Mouse (Mus musculus) layer of hippocampus, adult 2 months (tissue): Measurements from ENCODE around the gene Fam43b. TPM values are rescaled to one million over a fixed set of nuclear protein-coding genes. Genes with fewer than 3 reads are reported as not detected.

Experiments
- DNase-seq, 2 experiments: peaks; one replicate each; pipeline ENCODE4 v3.0.0; 2022; ENCODE audit warnings: low spot score in 2 of 2
- H3K27ac ChIP-seq: fragments of 200-600 bp; 2 replicates; pipeline ENCODE4 v1.8.1; 2022
- H3K4me3 ChIP-seq: fragments of 200-600 bp; 2 replicates; pipeline ENCODE4 v1.8.1; 2022; ENCODE audit warnings: mild to moderate bottlenecking
- CTCF ChIP-seq: fragments of 200-600 bp; conservative IDR thresholded peaks from 2 replicates; pipeline ENCODE4 v1.8.1; 2022; ENCODE audit warnings: antibody characterized with exemption, mild to moderate bottlenecking, moderate library complexity
- total RNA-seq, 2 experiments: library from RNA; stranded (reverse); gene quantifications; 2 replicates each; pipeline ENCODE4 v1.2.3; 2021

Fam43b gene
- total RNA-seq, 2 experiments from 2014 or later, result 26.5 to 33.1 TPM

DNA sequence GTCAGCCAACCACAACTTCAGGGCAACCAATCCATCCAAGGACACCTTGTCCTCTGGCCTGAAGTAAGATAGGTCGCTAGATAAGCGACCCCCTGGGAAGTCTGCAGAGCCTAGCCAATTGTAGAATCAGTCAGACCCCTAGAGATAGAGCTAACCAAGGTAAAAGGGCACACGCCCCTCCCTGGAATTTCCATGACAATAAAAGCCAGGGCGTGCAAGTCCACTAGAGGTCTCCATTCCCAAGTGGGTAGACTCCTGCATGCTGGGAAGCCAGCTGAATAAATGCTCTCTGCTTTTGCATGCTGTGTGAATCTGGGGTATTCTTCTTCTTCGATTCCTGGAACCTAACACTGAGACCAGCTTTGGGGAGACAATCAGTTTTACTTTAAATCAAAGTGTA lies 20.1 kb upstream of the Fam43b start:
- H3K4me3 ChIP-seq, result no peak overlapping the region
- H3K27ac ChIP-seq, result peak overlapping the region; percentile 75; the same call in 1 of the 2 replicates
- no peak for DNase-seq
- peak; percentile 58 for TF ChIP-seq CTCF

DNA sequence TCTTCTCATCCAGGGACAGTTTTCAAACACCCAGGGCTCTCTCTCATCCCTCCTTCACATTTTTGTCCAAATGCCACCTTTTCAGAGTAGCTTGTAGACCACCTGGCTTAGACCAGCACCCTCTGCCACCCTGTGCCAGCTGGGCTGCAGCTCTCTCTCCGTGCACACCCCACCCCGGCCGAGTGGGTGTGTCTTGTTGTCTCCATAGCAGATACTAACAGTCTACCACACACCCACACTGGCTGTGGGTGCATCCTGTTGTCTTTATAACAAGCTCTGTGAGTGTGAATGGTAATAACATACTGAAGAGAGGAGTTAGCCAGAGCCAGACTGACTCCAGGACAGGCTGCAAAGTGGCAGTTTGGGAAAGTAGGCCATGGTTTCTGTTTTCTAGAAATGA lies 19.7 kb upstream of the Fam43b start:
- DNase-seq, result peak; percentile 48 to 50
- peak overlapping the region; percentile 75 for H3K27ac ChIP-seq

DNA sequence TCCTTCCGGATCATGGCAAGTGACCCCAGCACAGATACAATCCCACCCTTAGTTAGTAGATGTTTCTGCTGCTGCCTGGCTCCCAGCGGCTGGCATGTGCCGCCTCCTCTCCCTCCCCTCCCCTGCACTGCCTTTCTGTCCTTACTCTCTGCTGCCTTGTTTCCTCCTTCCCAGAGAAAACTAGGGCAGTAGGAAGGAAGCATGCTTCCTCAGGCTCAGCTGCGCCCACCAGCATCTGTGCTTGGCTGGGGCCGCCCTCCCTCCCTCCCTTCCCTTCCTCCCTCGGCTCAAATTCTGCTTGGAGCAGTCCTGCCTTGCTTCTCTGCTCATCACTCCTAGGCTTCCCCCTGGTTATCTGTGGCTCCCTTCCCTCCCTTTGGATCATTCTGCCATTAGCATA lies 18.4 kb upstream of the Fam43b start:
- DNase-seq, result peak; percentile 35 to 72
- Histone ChIP-seq H3K4me3 (no peak overlapping the region), H3K27ac (peak overlapping the region; percentile 75)
- TF ChIP-seq CTCF, result no peak

More for the DNA sequence above, 19.7 kb upstream of the Fam43b start:
- no peak overlapping the region for H3K4me3 ChIP-seq
- no peak for TF ChIP-seq CTCF

DNA sequence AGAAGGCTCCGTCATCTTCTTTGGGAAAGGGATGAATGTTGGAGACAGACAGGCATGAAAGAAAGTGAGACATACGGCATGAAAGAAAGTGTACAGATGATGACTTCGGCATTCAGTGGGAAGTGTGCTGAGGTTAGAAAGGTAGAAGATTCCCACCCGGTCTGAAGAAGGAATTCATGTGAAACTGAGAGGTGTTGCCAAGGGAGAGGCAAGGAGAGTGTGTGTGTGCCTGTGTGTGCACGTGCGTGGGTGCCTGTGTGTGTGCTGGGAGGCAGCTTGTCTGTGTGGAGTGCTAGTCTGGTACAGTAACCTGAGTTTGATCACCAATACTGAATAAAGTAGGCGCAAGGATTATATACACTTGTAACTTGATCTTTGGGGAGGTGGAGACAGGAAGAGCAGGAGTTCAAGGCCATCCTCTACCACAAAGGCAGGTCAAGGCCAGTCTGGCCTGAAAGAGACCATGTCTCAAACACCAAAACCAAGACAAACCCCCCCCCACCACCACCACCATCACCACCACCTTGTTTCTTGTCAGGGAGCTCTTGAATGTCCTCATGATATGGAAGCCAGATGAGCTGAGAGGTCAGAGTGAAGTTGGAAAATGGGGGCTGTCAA lies 15.3 kb upstream of the Fam43b start:
- H3K4me3 ChIP-seq, result no peak overlapping the region
- no peak overlapping the region for H3K27ac ChIP-seq
- no peak for DNase-seq
- TF ChIP-seq CTCF, result no peak

DNA sequence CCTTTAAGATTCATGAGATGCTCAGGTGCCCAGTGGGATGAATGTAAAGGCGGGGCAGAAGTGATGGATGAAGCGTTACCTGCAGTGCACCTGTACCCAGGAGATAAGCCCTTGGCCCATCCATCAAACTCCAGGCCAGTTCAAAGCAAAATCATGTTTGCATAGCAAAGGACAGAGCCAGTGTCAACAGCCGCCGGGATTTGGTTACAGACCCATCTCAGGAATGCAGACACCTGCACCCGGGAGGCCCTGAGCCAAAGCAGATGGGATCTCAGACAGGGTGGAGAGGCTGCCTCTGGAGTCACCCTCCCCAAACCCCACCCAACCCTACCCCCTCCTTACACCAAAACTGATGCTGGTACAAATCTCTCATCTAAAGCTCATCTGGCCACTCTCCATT lies 14.7 kb upstream of the Fam43b start:
- Histone ChIP-seq H3K27ac (no peak overlapping the region), H3K4me3 (no peak overlapping the region)
- DNase-seq, result no peak
- no peak for TF ChIP-seq CTCF

DNA sequence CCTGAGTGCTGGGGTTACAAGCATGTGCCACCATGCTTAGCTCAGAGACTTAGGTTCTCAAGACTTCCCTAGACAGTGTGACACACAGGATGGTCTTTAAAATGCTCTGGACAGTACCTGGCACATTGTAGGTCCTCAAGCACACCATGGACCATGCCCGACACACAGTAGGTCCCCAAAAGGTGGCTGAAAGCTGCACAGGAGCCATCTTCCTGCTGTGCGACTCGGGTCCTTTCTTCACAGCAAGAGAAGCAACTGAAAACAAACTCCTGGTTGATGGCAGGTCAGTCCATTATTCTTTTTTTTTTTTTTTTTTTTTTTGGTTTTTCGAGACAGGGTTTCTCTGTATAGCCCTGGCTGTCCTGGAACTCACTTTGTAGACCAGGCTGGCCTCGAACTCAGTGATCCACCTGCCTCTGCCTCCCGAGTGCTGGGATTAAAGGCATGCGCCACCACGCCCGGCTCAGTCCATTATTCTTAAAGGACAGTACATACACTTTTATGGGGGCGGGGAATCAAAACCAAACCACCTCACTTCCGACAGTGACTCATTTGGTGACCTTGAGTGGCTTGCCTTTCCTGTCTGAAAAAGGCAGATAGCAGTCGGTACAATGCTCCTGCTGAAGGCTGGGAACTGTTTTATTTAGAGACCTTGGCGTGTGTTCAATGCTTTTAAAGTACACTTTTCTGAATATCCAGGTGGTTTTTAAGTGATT lies 11.3 kb upstream of the Fam43b start:
- Histone ChIP-seq H3K4me3 (no peak overlapping the region), H3K27ac (no peak overlapping the region)
- no peak for TF ChIP-seq CTCF
- DNase-seq, result no peak

DNA sequence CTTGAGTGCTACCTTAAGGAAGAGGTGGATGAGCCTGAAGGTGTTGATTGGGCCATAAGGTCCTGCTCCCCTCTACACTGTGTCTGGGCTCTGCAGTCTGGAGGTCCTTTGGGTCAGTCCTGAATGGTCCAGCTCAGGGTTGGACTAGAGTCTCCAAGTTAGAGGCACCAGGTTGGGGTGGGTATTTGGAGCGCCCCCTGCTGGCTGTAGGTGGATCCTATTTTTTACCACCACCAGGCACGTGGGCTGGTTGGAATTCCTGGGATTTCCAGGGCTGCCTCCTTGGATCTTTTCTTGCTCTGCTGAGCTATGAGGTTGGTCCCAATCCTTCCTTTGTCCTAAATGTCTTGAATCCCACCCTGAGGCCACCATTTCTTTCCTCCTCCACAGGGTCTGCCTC lies 8.5 kb upstream of the Fam43b start:
- no peak overlapping the region for H3K27ac ChIP-seq
- H3K4me3 ChIP-seq, result no peak overlapping the region
- TF ChIP-seq CTCF, result peak; percentile 88
- no peak for DNase-seq

DNA sequence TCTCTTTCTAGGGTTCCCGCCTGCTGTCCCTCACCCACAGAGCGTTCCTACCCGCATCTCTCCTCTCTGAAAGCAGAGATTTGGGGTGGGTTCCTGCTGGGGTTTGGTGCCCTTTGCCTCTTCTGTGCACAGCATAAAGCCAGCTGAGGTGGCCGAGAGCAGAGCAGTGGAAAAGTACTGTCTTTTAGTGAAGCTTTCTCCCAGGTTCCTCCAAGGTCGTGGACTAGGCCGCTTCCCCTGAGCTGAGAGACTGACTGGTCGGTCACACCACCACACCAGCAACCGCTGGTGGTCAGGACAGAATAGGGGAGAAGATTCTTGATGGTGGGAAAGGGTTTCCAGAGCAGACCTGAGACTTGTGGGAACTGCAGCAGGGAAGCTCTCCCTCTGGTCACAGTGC lies 383 bp upstream of the Fam43b start:
- Histone ChIP-seq H3K27ac (peak overlapping the region; percentile 91), H3K4me3 (peak overlapping the region; percentile 78)
- no peak for TF ChIP-seq CTCF
- no peak for DNase-seq

DNA sequence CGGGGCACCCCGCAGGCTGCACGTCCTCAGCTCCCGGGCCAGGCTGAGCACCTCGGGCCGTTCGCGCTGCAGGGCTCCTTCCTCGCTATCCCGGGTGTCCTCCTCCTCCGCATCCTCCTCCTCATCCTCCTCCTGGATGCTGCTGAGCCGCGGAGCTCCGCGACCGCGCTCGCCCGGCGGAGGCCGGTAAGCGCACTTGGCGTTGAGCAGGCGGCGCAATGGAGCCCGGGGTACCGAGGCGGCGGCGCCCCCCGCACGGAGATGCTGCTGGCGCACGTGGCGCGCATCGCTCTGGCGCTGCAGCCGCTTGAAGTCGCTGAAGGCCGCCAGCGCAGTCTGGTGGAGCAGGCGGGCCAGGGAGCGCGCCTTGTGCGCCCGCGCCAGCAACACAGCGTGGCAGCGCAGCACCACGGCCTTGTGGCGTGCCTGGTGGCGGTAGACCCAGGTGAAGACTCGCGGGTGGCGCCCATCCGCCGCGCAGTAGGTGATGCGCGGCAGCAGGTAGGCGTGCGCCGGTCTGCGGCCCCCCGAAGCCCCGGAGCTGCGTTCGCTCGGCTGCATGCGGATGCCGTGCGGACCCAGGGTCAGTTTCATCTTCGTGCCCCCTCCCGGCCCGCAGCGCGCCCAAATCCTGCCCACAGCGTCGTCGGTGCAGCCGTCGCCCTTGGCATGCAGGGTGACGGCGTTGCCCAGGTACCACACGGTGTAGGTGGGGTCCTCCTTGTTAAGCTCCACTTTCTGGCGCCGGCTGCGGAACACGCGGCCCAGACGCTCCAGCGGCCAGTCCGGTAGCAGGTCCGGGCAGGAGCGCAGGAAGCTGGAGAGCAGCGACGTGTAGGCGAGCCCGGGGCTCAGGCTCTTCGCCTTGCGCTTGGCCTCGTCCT lies 999 bp downstream of the Fam43b start:
- no peak for TF ChIP-seq CTCF
- peak; percentile 46 to 53 for DNase-seq
- Histone ChIP-seq H3K27ac (peak overlapping the region; percentile 91), H3K4me3 (peak overlapping the region; percentile 78)

DNA sequence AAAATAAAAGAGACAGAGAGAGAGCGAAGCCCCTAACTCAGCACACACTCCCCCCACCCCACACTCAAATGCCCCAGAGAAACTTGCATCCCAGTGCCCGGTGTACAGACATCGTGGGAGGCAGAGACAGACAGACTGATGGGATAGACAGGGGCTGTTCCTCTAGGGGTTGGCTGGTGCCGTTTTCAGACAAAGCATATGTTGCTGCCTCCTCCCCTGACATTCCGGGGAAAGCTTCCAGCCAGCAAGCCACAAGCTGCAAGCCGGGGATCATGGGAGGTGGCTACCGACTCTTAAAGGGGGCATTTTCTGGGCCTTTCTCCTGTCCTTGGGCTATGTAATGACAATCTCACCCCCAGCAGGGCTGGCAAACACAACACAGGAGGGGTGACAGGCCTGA lies 2.6 kb downstream of the Fam43b start:
- no peak for TF ChIP-seq CTCF
- peak overlapping the region; percentile 78 for H3K4me3 ChIP-seq
- no peak for DNase-seq
- H3K27ac ChIP-seq, result peak overlapping the region; percentile 91; the same call in 1 of the 2 replicates

DNA sequence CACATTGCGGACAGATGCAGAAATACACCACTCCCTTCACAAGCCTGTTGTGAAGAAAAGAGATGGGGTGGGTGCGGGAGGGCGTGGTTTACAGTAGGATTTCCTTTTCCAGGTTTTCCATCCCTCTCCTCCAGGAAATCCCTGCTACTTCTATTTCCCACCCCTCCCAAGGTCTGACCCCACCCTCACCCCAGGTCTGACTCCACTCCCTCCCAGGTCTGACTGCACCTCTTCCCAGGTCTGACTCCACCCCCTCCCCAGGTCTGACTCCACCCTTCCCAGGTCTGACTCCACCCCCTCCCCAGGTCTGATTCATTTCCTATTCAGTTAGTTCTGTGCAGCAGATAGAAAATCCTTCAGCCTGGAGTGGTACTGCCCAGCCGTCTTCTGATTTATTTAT lies 12.5 kb downstream of the Fam43b start:
- no peak for TF ChIP-seq CTCF
- no peak for DNase-seq
- Histone ChIP-seq H3K4me3 (no peak overlapping the region), H3K27ac (no peak overlapping the region)

DNA sequence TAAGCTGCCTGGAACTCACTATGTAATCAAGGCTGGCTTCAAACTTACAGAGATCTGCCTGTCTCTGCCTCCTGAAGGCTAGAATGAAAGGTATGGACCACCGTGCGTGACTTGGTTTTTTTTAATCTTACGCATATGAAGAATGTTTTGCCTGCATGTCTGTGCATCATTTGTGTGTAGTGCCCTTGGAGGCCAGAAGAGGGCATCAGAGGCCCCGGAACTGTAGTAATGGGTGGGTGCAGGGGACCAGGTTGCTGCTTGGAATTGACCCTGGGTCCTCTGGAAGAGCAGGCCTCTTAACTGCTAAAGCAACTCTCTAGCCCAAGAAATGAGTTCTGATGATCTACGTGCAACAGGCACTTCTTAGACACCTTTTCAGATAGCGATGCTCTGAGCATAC lies 13.9 kb downstream of the Fam43b start:
- H3K27ac ChIP-seq, result no peak overlapping the region
- H3K4me3 ChIP-seq, result no peak overlapping the region
- peak; percentile 69 for TF ChIP-seq CTCF
- no peak for DNase-seq

DNA sequence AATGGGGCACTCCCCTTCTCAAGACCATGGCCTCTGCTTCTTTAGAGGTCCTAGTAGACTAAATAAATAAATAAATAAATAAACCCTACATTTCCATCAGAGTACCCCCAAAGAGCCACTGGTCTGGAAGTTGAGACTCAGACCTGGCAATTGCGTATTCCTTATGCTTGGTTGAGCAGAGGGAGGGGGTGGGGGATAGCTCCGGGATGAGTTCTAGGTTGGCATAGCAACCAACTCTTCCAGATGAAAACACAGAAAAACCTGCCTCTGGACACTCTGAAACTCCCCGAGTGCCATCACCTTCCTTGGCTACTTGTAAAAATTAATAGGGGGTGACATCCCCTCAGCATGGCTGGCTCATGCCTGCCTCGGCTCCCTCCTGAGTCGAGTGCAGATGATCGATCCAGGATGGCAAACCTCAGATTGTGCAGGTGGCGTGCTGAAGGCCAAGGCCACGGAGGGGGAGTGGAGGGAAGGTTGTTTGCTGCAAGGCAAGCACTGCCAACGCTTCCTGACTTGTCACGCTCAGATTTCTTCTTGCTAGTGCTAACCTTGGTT lies 16.1 kb downstream of the Fam43b start:
- no peak for TF ChIP-seq CTCF
- no peak for DNase-seq
- Histone ChIP-seq H3K27ac (peak overlapping the region; percentile 46; the same call in 1 of the 2 replicates), H3K4me3 (no peak overlapping the region)
